Mouse (Mus musculus) G1E (cell line): Measurements from ENCODE around the gene Wwox.

ENCODE experiments used
- CTCF ChIP-seq: IDR thresholded peaks from 2 replicates; pipeline ENCODE4 v1.5.1; 2012; ENCODE audit warnings: low read depth, low read length, inconsistent platforms, mixed read lengths
- POLR2AphosphoS5 ChIP-seq: IDR thresholded peaks from 2 replicates; pipeline ENCODE4 v1.6.1; 2012; ENCODE audit warnings: low read depth, low read length, inconsistent platforms; ENCODE audit not compliant: insufficient replicate concordance

DNA sequence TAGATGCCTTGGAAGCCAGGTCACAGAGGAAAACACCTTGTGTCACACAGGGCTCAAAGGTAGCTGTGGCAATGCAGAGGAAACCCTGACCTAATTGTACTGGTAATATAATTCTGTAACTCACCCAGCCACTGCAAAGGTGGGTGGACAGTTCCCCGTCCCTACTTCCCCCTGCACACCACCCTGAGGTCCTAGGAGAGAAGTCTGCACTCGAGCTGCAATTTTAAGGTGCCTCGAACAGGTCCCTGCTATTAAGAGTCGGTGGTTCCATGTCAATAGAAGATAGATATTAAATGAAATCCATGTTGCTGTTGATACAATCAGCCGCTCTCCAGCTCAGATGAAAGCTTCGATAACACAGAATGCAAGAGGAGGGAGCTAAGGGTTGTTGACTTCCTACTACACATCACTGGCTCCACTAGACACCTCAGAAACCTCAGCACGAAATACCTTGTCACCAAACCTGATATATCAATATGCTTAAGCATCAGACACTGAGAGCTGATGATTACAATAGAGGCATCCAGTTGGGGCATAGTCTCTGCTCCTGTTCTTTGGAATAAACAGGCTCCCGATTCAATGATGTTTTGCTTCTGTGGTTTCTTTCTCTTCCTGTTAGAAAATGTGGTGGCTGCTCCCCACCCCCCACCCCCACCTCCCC, 441.1 kb downstream of the Wwox start:
- TF ChIP-seq CTCF (no peak), POLR2AphosphoS5 (no peak)
